Mouse (Mus musculus) cerebellum, postnatal 14 days (tissue): ENCODE measurements around the gene Vmn1r41.

Source experiments
- DNase-seq, 2 experiments: peaks; one replicate each; pipeline ENCODE4 v3.0.0; 2021; ENCODE audit warnings: mixed read lengths in 2 of 2

Gene Vmn1r41

DNA sequence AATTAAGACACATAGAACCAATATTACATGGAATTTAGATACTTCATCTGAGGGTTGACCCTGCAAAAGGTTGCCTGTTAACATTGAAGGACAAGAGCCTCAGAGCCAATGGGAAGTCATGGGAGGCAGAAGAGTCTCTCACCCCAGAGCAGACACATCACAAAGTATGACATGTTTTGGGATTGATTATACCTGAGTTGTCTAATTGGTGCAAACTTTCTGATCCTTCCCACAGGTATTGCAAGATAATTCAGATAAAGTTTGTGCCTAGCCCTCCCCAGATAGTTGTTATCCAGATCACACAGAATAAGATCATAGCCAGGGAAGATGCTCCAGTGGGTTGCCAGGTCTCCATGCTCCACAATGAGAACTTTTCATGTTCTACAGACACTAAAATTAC lies at the start of gene Vmn1r41:
Gene Vmn1r41, plus strand, starts transcription at position 301 of the 400 bp plus-strand sequence.
- no peak for DNase-seq

DNA sequence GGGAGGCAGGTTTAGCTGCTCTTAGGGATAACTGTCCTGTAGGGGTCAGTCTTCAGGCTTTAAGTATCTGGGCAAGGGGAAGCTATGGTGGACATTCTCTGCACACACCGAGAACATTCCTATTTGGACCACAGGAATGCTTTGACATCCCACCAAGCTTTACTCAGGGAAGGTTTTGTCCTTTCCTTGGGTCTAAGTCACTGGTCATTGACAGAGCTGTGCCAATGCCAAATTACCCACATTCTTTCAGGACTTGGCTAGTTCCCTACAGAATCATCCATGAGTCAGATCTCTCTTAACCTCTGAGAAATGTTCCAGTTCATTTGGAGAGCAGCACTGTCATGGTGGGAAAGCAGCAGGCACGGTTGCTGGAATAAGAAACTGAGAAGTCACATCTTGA lies 33.9 kb upstream of the Vmn1r41 start:
- no peak for DNase-seq

DNA sequence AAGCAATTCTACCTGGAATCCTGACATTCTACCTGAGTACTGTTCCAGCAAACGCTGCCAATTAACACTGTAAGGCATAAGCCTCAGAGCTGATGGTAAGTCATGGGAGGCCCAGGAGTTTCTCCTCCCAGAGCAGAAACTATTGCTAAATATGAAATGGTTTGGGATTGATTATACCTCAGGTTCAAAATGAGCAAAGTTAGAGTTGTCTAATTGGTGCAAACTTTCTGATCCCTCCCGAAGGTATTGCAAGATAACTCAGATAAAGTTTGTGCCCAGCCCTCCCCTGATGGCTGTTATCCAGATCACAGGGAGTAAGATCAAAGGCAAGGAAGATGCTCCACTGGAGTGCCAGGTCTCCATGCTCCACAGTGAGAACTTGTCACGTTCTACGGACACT lies 33.3 kb upstream of the Vmn1r41 start, which contains the start of gene Vmn1r40:
Gene Vmn1r40, plus strand, starts transcription at position 301 of the 400 bp plus-strand sequence.
- DNase-seq, result no peak

DNA sequence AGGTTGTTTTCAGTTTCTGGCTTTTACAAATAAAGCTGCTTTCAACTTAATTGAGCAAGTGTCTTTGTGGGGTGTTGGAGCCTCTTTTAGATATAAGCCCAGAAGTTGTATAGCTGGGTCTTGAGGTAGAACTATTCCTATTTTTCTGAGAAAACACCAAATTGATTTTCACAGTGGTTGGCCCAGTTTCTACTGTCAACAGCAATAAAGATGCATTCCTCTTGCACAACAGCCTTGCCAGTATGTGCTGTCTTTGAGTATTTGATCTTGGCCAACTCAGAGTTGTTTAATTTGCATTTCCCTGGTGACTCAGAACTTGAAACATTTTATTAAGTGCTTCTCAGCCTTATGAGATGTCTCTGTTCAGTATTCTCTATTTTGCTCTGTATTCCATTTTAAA lies 22.5 kb upstream of the Vmn1r41 start:
- no peak for DNase-seq

DNA sequence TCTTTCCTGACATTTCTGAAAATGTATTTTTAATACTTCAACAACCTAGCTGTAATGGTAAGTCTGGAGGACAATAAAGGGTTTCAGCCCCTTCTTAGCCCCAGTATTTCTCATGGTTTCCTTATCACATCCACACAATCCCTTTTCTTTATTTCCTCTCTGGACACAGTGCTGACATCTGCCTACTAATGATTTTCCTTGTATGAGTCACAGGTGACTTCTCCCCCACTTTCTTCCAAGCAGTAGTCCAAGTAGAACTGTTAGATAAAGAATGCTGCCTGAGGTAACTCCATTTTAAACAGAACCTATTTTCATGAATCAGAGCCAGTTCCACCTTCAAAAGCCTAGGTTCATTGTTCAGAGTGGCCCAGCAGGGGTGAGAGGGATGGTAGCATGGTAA lies 2.2 kb downstream of the Vmn1r41 start:
- no peak for DNase-seq

DNA sequence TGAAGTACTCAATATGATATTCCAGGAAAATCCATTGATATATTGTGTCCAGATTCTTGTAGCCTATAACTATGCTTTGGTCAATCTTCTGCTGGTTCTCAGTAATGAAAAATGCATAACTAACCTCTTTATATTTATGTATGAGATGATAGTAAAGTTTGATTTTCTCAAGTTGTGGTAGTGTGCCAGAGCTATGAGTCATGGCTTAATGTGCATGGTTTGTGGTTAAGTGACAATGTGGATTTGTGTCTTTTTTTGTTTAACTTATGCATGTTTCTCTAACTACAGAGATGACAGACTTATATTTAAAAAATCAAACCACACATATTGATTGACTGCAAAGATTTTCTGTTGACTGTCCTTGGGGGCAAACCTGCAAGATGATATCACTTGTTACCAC lies 49.7 kb downstream of the Vmn1r41 start:
- DNase-seq, result no peak
